Mouse (Mus musculus): Measurements from ENCODE around the gene Lhfpl5. TPM values are rescaled to one million over a fixed set of nuclear protein-coding genes. Genes with fewer than 3 reads are reported as not detected.

Gene Lhfpl5
- polyA plus RNA-seq, 1 experiment from 2014 or later, result 4.2 TPM

Small RNAs within 50 kb of the gene (microRNA-seq; reads per million reads assigned to microRNA genes)
- gene Gm25195, result not detected
- not detected for gene Mir6969

Other genes with a start within 250 kb of the Lhfpl5 start
- gene Rpl10a, start 247.2 kb upstream of the Lhfpl5 start, polyA plus RNA-seq (2015; fragmentation: Nextera tagmentation; extraction: Ambion mirVana), result 382 and 387 TPM in 2 replicates
- 1.9 and 2.9 TPM in 2 replicates for gene Tead3, start 224.8 kb upstream of the Lhfpl5 start, polyA plus RNA-seq (2015; fragmentation: Nextera tagmentation; extraction: Ambion mirVana)
- 1.7 and 2.6 TPM in 2 replicates for gene Tulp1, start 210.4 kb upstream of the Lhfpl5 start, polyA plus RNA-seq (2015; fragmentation: Nextera tagmentation; extraction: Ambion mirVana)
- 30.0 and 30.9 TPM in 2 replicates for gene Fkbp5, start 58.1 kb upstream of the Lhfpl5 start, polyA plus RNA-seq (2015; fragmentation: Nextera tagmentation; extraction: Ambion mirVana)
- gene Armc12, start 44.8 kb upstream of the Lhfpl5 start, polyA plus RNA-seq (2015; fragmentation: Nextera tagmentation; extraction: Ambion mirVana), result not detected in 2 replicates
- gene Clpsl2, start 26.2 kb upstream of the Lhfpl5 start, polyA plus RNA-seq (2015; fragmentation: Nextera tagmentation; extraction: Ambion mirVana), result not detected in 2 replicates
- 0.66 and 0.71 TPM in 2 replicates for gene Clps, start 14.9 kb upstream of the Lhfpl5 start, polyA plus RNA-seq (2015; fragmentation: Nextera tagmentation; extraction: Ambion mirVana)
- gene Srpk1, start 47.1 kb downstream of the Lhfpl5 start, polyA plus RNA-seq (2015; fragmentation: Nextera tagmentation; extraction: Ambion mirVana), result 110 and 113 TPM in 2 replicates
- gene Slc26a8, start 114.6 kb downstream of the Lhfpl5 start, polyA plus RNA-seq (2015; fragmentation: Nextera tagmentation; extraction: Ambion mirVana), result 1.0 and 1.3 TPM in 2 replicates
- 23.3 and 27.0 TPM in 2 replicates for gene Mapk14, start 115.7 kb downstream of the Lhfpl5 start, polyA plus RNA-seq (2015; fragmentation: Nextera tagmentation; extraction: Ambion mirVana)
- 1.8 and 2.3 TPM in 2 replicates for gene AC170998.1, start 150.4 kb downstream of the Lhfpl5 start, polyA plus RNA-seq (2015; fragmentation: Nextera tagmentation; extraction: Ambion mirVana)
- 0.58 and 0.96 TPM in 2 replicates for gene Mapk13, start 193.7 kb downstream of the Lhfpl5 start, polyA plus RNA-seq (2015; fragmentation: Nextera tagmentation; extraction: Ambion mirVana)
- gene Brpf3, start 225.4 kb downstream of the Lhfpl5 start, polyA plus RNA-seq (2015; fragmentation: Nextera tagmentation; extraction: Ambion mirVana), result 9.2 and 11.0 TPM in 2 replicates